Comparison of ENCODE assay signal across 11 mouse cellular contexts in genomic region chr6:49398365-49398764, GRCm38 (mm10). TPM values are rescaled to one million over a fixed set of nuclear protein-coding genes. Genes with fewer than 3 reads are reported as not detected.
DNase-seq lines count a peak whose midpoint lies in the region; ATAC-seq and TF ChIP-seq lines count a peak whose summit lies in the region.
"Had no signal": no experiment of that assay in that cellular context is flagged by ENCODE, and none has a peak within 500 bp of the region (broad histone marks: within the 10 kb centered on the region; RNA-seq: fewer than 3 reads in every experiment).

No protein-coding gene starts in this region.

- H3K27ac ChIP-seq in midbrain, postnatal 0 days (ENCODE audit: low read depth, low read length) = no peak overlapping the region
- no peak overlapping the region for H3K27ac ChIP-seq in midbrain, embryonic 10.5 days (replicated peaks)
- H3K27ac ChIP-seq in embryonic facial prominence, embryonic 14.5 days (replicated peaks; ENCODE audit: low read depth, low read length) = no peak overlapping the region
- no peak overlapping the region for H3K27ac ChIP-seq in forebrain, embryonic 10.5 days
- H3K27ac ChIP-seq: liver, embryonic 15.5 days had no signal

- H3K4me2 ChIP-seq in midbrain, postnatal 0 days (ENCODE audit: low read depth, low read length, poor library complexity, severe bottlenecking) = no peak overlapping the region
- H3K4me2 ChIP-seq in embryonic facial prominence, embryonic 14.5 days (ENCODE audit: low read depth, low read length) = no peak overlapping the region
- H3K4me2 ChIP-seq: liver, embryonic 15.5 days had no signal

- intact Hi-C loops in heart, postnatal 36 days (cut with DNase I) = loop anchor here (1.0 to 5.0 kb wide), 3 partner anchors 80 to 341 kb away; partner anchors contain the start of gene Ccdc126

- H3K4me1 ChIP-seq in midbrain, postnatal 0 days (ENCODE audit: insufficient read depth, low read length) = no peaks in the 10 kb centered on the region
- no peaks in the 10 kb centered on the region for H3K4me1 ChIP-seq in midbrain, embryonic 10.5 days
- no peaks in the 10 kb centered on the region for H3K4me1 ChIP-seq in embryonic facial prominence, embryonic 14.5 days (ENCODE audit: control insufficient read depth, insufficient read depth, low read length)
- no peaks in the 10 kb centered on the region for H3K4me1 ChIP-seq in forebrain, embryonic 10.5 days
- H3K4me1 ChIP-seq: liver, embryonic 15.5 days had no signal

- peak; percentile 74 for TF ChIP-seq CTCF in midbrain, postnatal 0 days (IDR thresholded peaks at IDR 0.05)

- ATAC-seq in midbrain, postnatal 0 days (ENCODE audit: low FRiP score) = no peak
- no peak for ATAC-seq in embryonic facial prominence, embryonic 14.5 days (ENCODE audit: low read depth)
- no peak; the same call in 1 of the 2 replicates for ATAC-seq in granulocyte monocyte progenitor cell, adult 5-6 weeks (replicated peaks; ENCODE audit: poor library complexity, severe bottlenecking)

- no peaks in the 10 kb centered on the region for H3K27me3 ChIP-seq in midbrain, postnatal 0 days (ENCODE audit: insufficient read depth, low read length)
- no peaks in the 10 kb centered on the region for H3K27me3 ChIP-seq in midbrain, embryonic 10.5 days (ENCODE audit: low read depth, poor library complexity, severe bottlenecking)
- no peaks in the 10 kb centered on the region for H3K27me3 ChIP-seq in embryonic facial prominence, embryonic 14.5 days (replicated peaks; ENCODE audit: control insufficient read depth, insufficient read depth, low read length)
- H3K27me3 ChIP-seq in forebrain, embryonic 10.5 days (ENCODE audit: poor library complexity, severe bottlenecking) = no peaks in the 10 kb centered on the region
- H3K27me3 ChIP-seq: liver, embryonic 15.5 days had no signal

- H3K9ac ChIP-seq in midbrain, postnatal 0 days (replicated peaks; ENCODE audit: low read length, poor library complexity, severe bottlenecking) = no peak overlapping the region
- no peak overlapping the region for H3K9ac ChIP-seq in embryonic facial prominence, embryonic 14.5 days (ENCODE audit: low read depth, low read length)
- H3K9ac ChIP-seq: liver, embryonic 15.5 days had no signal

- no peaks in the 10 kb centered on the region for H3K9me3 ChIP-seq in midbrain, postnatal 0 days (ENCODE audit: low read length)
- H3K9me3 ChIP-seq in midbrain, embryonic 10.5 days (replicated peaks) = peaks cover 6% of the 10 kb centered on the region; the same call in 1 of the 2 replicates
- H3K9me3 ChIP-seq in embryonic facial prominence, embryonic 14.5 days (ENCODE audit: control insufficient read depth, low read length) = no peaks in the 10 kb centered on the region
- H3K9me3 ChIP-seq in forebrain, embryonic 10.5 days = peaks cover 7% of the 10 kb centered on the region
- H3K9me3 ChIP-seq: liver, embryonic 15.5 days had no signal

- no peak overlapping the region for H3K4me3 ChIP-seq in midbrain, postnatal 0 days (ENCODE audit: low read depth, low read length)
- no peak overlapping the region for H3K4me3 ChIP-seq in midbrain, embryonic 10.5 days
- no peak overlapping the region for H3K4me3 ChIP-seq in embryonic facial prominence, embryonic 14.5 days (ENCODE audit: low read depth, low read length)
- H3K4me3 ChIP-seq in forebrain, embryonic 10.5 days = no peak overlapping the region
- H3K4me3 ChIP-seq: liver, embryonic 15.5 days had no signal

- peak; percentile 13 for DNase-seq in heart, adult 8-10 months (ENCODE audit: low spot score)
- DNase-seq in heart, postnatal 36 days = no peak
- peak; percentile 69 for DNase-seq in midbrain, postnatal 0 days (ENCODE audit: low spot score)
- no peak for DNase-seq in midbrain, embryonic 10.5 days (ENCODE audit: low spot score)
- DNase-seq in embryonic facial prominence, embryonic 14.5 days (ENCODE audit: low spot score) = peak; percentile 65
- no peak for DNase-seq in yolk sac, embryonic 10.5 days (ENCODE audit: low spot score)
- DNase-seq in forebrain, embryonic 10.5 days (ENCODE audit: extremely low spot score, low spot score) = no peak
- DNase-seq: thymus, postnatal 25 days had no signal

- no peaks in the 10 kb centered on the region for H3K36me3 ChIP-seq in midbrain, postnatal 0 days (ENCODE audit: insufficient read depth, low read length)
- no peaks in the 10 kb centered on the region for H3K36me3 ChIP-seq in midbrain, embryonic 10.5 days
- no peaks in the 10 kb centered on the region for H3K36me3 ChIP-seq in embryonic facial prominence, embryonic 14.5 days (ENCODE audit: control insufficient read depth, insufficient read depth, low read length)
- no peaks in the 10 kb centered on the region for H3K36me3 ChIP-seq in forebrain, embryonic 10.5 days (replicated peaks)
- H3K36me3 ChIP-seq: liver, embryonic 15.5 days had no signal

RNA-seq across cellular contexts. Expression of gene Stk31, which starts 3.0 kb away (rescaled TPM):
- total RNA-seq in heart, adult 8-10 months (2022) = under 1 TPM; 0.17 to 0.33 (median 0.27) TPM
- total RNA-seq in heart, postnatal 36 days (2021) = under 1 TPM in 1 of 2 experiments, not detected in 1; 0.16 TPM
- not detected in 2 replicates for total RNA-seq in midbrain, postnatal 0 days (2014; rRNA removed)
- polyA plus RNA-seq in midbrain, postnatal 0 days (2015; fragmentation: Nextera tagmentation; extraction: Ambion mirVana) = not detected in 2 replicates
- polyA plus RNA-seq in midbrain, embryonic 10.5 days (2016; fragmentation: Nextera tagmentation; extraction: Ambion mirVana) = 0.07 and 0.09 TPM in 2 replicates
- polyA plus RNA-seq in embryonic facial prominence, embryonic 14.5 days (2014; fragmentation: Nextera tagmentation; extraction: Ambion mirVana) = 0.41 TPM in 1 of 2 replicates, not detected in the other
- 0.05 and 0.09 TPM in 2 replicates for polyA plus RNA-seq in forebrain, embryonic 10.5 days (2016; fragmentation: Nextera tagmentation; extraction: Ambion mirVana)
- not detected in 2 replicates for total RNA-seq in granulocyte monocyte progenitor cell, adult 5-6 weeks (2014; fragmentation: Nextera tagmentation)
- total RNA-seq in granulocyte monocyte progenitor cell, adult 5-6 weeks (2017) = not detected in 2 replicates
- polyA plus RNA-seq: gonadal fat pad, adult 2 months had no signal

RNA-seq across cellular contexts. Expression of gene Fam221a, which starts 30.8 kb away (rescaled TPM):
- under 1 TPM in 3 of 4 experiments, not detected in 1; 0.37 to 0.82 (median 0.56) TPM for total RNA-seq in heart, adult 8-10 months (2022)
- under 1 TPM; 0.28 to 0.54 TPM for total RNA-seq in heart, postnatal 36 days (2021)
- 3.0 and 3.5 TPM in 2 replicates for total RNA-seq in midbrain, postnatal 0 days (2014; rRNA removed)
- polyA plus RNA-seq in midbrain, postnatal 0 days (2015; fragmentation: Nextera tagmentation; extraction: Ambion mirVana) = 3.5 and 5.4 TPM in 2 replicates
- polyA plus RNA-seq in midbrain, embryonic 10.5 days (2016; fragmentation: Nextera tagmentation; extraction: Ambion mirVana) = 5.8 and 6.1 TPM in 2 replicates
- polyA plus RNA-seq in embryonic facial prominence, embryonic 14.5 days (2014; fragmentation: Nextera tagmentation; extraction: Ambion mirVana) = 7.2 and 10.2 TPM in 2 replicates
- 3.5 and 5.8 TPM in 2 replicates for polyA plus RNA-seq in forebrain, embryonic 10.5 days (2016; fragmentation: Nextera tagmentation; extraction: Ambion mirVana)
- 9.7 and 20.1 TPM in 2 replicates for total RNA-seq in granulocyte monocyte progenitor cell, adult 5-6 weeks (2014; fragmentation: Nextera tagmentation)
- 2.7 and 4.2 TPM in 2 replicates for total RNA-seq in granulocyte monocyte progenitor cell, adult 5-6 weeks (2017)

Comparison
In these comparisons a context has a peak if more than half of its experiments do, and no peak if none do; other contexts are left out.
1. DNase-seq: peak in heart, adult 8-10 months (single experiment), midbrain, postnatal 0 days (single experiment) and embryonic facial prominence, embryonic 14.5 days (single experiment); none in heart, postnatal 36 days (0 of 2), midbrain, embryonic 10.5 days (single experiment), yolk sac, embryonic 10.5 days (single experiment) and forebrain, embryonic 10.5 days (single experiment).